In genomic region chr3:68495736-68496242, GRCm38 (mm10) we compare ENCODE assay signal across 9 mouse cellular contexts.
DNase-seq lines count a peak whose midpoint lies in the region; ATAC-seq lines count a peak whose summit lies in the region.
"Had no signal": no experiment of that assay in that cellular context is flagged by ENCODE, and none has a peak within 500 bp of the region (broad histone marks: within the 10 kb centered on the region; RNA-seq: fewer than 3 reads in every experiment).

No protein-coding gene starts in this region.

- peaks cover 7% of the 10 kb centered on the region; the same call in 1 of the 2 replicates for H3K4me1 ChIP-seq in forebrain, embryonic 11.5 days (replicated peaks; ENCODE audit: control insufficient read depth, insufficient read depth, low read length)
- H3K4me1 ChIP-seq in intestine, embryonic 16.5 days (ENCODE audit: control insufficient read depth, insufficient read depth, low read length) = peaks cover 9% of the 10 kb centered on the region

- H3K9me3 ChIP-seq in forebrain, embryonic 11.5 days (ENCODE audit: control insufficient read depth, low read length) = no peaks in the 10 kb centered on the region
- H3K9me3 ChIP-seq in intestine, embryonic 16.5 days (ENCODE audit: control insufficient read depth, low read length) = no peaks in the 10 kb centered on the region

- H3K36me3 ChIP-seq in forebrain, embryonic 11.5 days (ENCODE audit: control insufficient read depth, insufficient read depth, low read length) = no peaks in the 10 kb centered on the region
- no peaks in the 10 kb centered on the region for H3K36me3 ChIP-seq in intestine, embryonic 16.5 days (ENCODE audit: control insufficient read depth, insufficient read depth, low read length)

- no peaks in the 10 kb centered on the region; the same call in 1 of the 2 replicates for H3K27me3 ChIP-seq in forebrain, embryonic 11.5 days (ENCODE audit: control insufficient read depth, insufficient read depth, low read length)
- H3K27me3 ChIP-seq in intestine, embryonic 16.5 days (replicated peaks; ENCODE audit: control insufficient read depth, insufficient read depth, low read length) = no peaks in the 10 kb centered on the region

- ATAC-seq in forebrain, embryonic 11.5 days (replicated peaks; ENCODE audit: low FRiP score) = no peak
- no peak for ATAC-seq in intestine, embryonic 16.5 days
- ATAC-seq in megakaryocyte-erythroid progenitor cell, adult 5-6 weeks (replicated peaks; ENCODE audit: low FRiP score, low TSS enrichment, poor library complexity, severe bottlenecking) = 0 out of 2 replicates have a peak, but pooled peaks have one; percentile 0

- H3K4me2 ChIP-seq in forebrain, embryonic 11.5 days (ENCODE audit: low read depth, low read length, severe bottlenecking) = peak overlapping the region; percentile 97
- peak overlapping the region; percentile 97 for H3K4me2 ChIP-seq in intestine, embryonic 16.5 days (ENCODE audit: low read depth, low read length)

- peak; percentile 29 for DNase-seq in right cerebral cortex, adult 18-20 months
- no peak for DNase-seq in right cerebral cortex, postnatal 36 days (ENCODE audit: low spot score in 2 of 2)
- DNase-seq in forebrain, embryonic 11.5 days (ENCODE audit: low spot score) = peak; percentile 64
- DNase-seq in yolk sac, embryonic 10.5 days (ENCODE audit: low spot score) = peak; percentile 45
- DNase-seq in spleen, adult 18-20 months = no peak
- DNase-seq in c-Kit-positive CD71-positive TER-119-positive erythroid progenitor cells, embryonic 14.5 days (ENCODE audit: low spot score) = no peak

- peak overlapping the region; percentile 61 for H3K4me3 ChIP-seq in forebrain, embryonic 11.5 days (ENCODE audit: low read depth, low read length)
- peak overlapping the region; percentile 80 for H3K4me3 ChIP-seq in intestine, embryonic 16.5 days (ENCODE audit: low read length)

- WGBS in forebrain, embryonic 11.5 days = 1% methylated on average over 9 of the region's 9 CpGs
- WGBS in intestine, embryonic 16.5 days = 9% methylated on average over 9 of the region's 9 CpGs

- H3K9ac ChIP-seq in forebrain, embryonic 11.5 days (ENCODE audit: low read length) = peak overlapping the region; percentile 74
- H3K9ac ChIP-seq in intestine, embryonic 16.5 days (ENCODE audit: low read depth, low read length) = peak overlapping the region; percentile 93

- H3K27ac ChIP-seq in forebrain, embryonic 11.5 days (ENCODE audit: low read depth, low read length) = no peak overlapping the region
- peak overlapping the region; percentile 97; the same call in 1 of the 2 replicates for H3K27ac ChIP-seq in intestine, embryonic 16.5 days (ENCODE audit: low read length)
- H3K27ac ChIP-seq: macrophage had no signal

Comparison
In these comparisons a context has a peak if more than half of its experiments do, and no peak if none do; other contexts are left out.
1. DNase-seq: peak in right cerebral cortex, adult 18-20 months (single experiment), forebrain, embryonic 11.5 days (single experiment) and yolk sac, embryonic 10.5 days (single experiment); none in right cerebral cortex, postnatal 36 days (0 of 2), spleen, adult 18-20 months (0 of 2) and c-Kit-positive CD71-positive TER-119-positive erythroid progenitor cells, embryonic 14.5 days (single experiment).